Mouse (Mus musculus): ENCODE data around the gene Dhx8. TPM values are rescaled to one million over a fixed set of nuclear protein-coding genes. Genes with fewer than 3 reads are reported as not detected.

Dhx8 gene
- polyA plus RNA-seq, 1 experiment from 2014 or later, result 52.0 TPM

- Histone ChIP-seq H3K9ac (ENCODE audit: low read length) (no peak overlapping the region), H3K27ac (replicated peaks; ENCODE audit: low read depth, low read length) (no peak overlapping the region)
These were observed 12.7 kb upstream of the Dhx8 start for GRCm38 (mm10) chr11:101719986-101720520.

GRCm38 (mm10) chr11:101725043-101725442 is 7.7 kb upstream of the Dhx8 start:
- Histone ChIP-seq H3K9me3 (ENCODE audit: control insufficient read depth, low read length) (no peaks in the 10 kb centered on the region), H3K27me3 (ENCODE audit: control insufficient read depth, insufficient read depth, low read length) (no peaks in the 10 kb centered on the region), H3K36me3 (ENCODE audit: control insufficient read depth, insufficient read depth, low read length) (no peaks in the 10 kb centered on the region), H3K27ac (replicated peaks; ENCODE audit: low read depth, low read length) (no peak overlapping the region), H3K4me3 (ENCODE audit: low read depth, low read length) (no peak overlapping the region), H3K4me1 (ENCODE audit: control insufficient read depth, insufficient read depth, low read length) (no peaks in the 10 kb centered on the region), H3K4me2 (ENCODE audit: low read depth, severe bottlenecking) (no peak overlapping the region), H3K9ac (ENCODE audit: low read length) (no peak overlapping the region)
- ATAC-seq (ENCODE audit: insufficient number of reproducible peaks, low FRiP score, low TSS enrichment, low read depth), result no peak
- DNase-seq (ENCODE audit: low spot score), result no peak
- WGBS, result 86% methylated on average over 8 of the region's 8 CpGs

More at GRCm38 (mm10) chr11:101719986-101720520, 12.7 kb upstream of the Dhx8 start:
- Histone ChIP-seq H3K9me3 (ENCODE audit: control insufficient read depth, low read length) (no peaks in the 10 kb centered on the region), H3K36me3 (ENCODE audit: control insufficient read depth, insufficient read depth, low read length) (no peaks in the 10 kb centered on the region), H3K4me3 (ENCODE audit: low read depth, low read length) (no peak overlapping the region), H3K27me3 (ENCODE audit: control insufficient read depth, insufficient read depth, low read length) (no peaks in the 10 kb centered on the region), H3K4me2 (ENCODE audit: low read depth, severe bottlenecking) (no peak overlapping the region), H3K4me1 (ENCODE audit: control insufficient read depth, insufficient read depth, low read length) (no peaks in the 10 kb centered on the region)
- ATAC-seq (ENCODE audit: insufficient number of reproducible peaks, low FRiP score, low TSS enrichment, low read depth) (no peak), DNase-seq (ENCODE audit: low spot score) (no peak)
- WGBS, result 87% methylated on average over 21 of the region's 21 CpGs

- Histone ChIP-seq H3K9me3 (ENCODE audit: control insufficient read depth, low read length) (no peaks in the 10 kb centered on the region), H3K27me3 (ENCODE audit: control insufficient read depth, insufficient read depth, low read length) (no peaks in the 10 kb centered on the region), H3K27ac (replicated peaks; ENCODE audit: low read depth, low read length) (no peak overlapping the region), H3K4me3 (ENCODE audit: low read depth, low read length) (no peak overlapping the region), H3K36me3 (ENCODE audit: control insufficient read depth, insufficient read depth, low read length) (no peaks in the 10 kb centered on the region), H3K4me1 (ENCODE audit: control insufficient read depth, insufficient read depth, low read length) (no peaks in the 10 kb centered on the region), H3K4me2 (ENCODE audit: low read depth, severe bottlenecking) (no peak overlapping the region), H3K9ac (ENCODE audit: low read length) (no peak overlapping the region)
- DNase-seq (ENCODE audit: low spot score) (no peak), ATAC-seq (ENCODE audit: insufficient number of reproducible peaks, low FRiP score, low TSS enrichment, low read depth) (no peak)
- WGBS, result 10% methylated on average over 2 of the region's 2 CpGs
These were observed 6.0 kb upstream of the Dhx8 start for GRCm38 (mm10) chr11:101726765-101727164.

GRCm38 (mm10) chr11:101729308-101729707 is 3.4 kb upstream of the Dhx8 start:
- DNase-seq (ENCODE audit: low spot score) (no peak), ATAC-seq (ENCODE audit: insufficient number of reproducible peaks, low FRiP score, low TSS enrichment, low read depth) (no peak)
- H3K4me2 ChIP-seq (ENCODE audit: low read depth, severe bottlenecking), result no peak overlapping the region
- H3K4me3 ChIP-seq (ENCODE audit: low read depth, low read length), result no peak overlapping the region
- 36% methylated on average over 3 of the region's 3 CpGs for WGBS
- no peak overlapping the region for H3K9ac ChIP-seq (ENCODE audit: low read length)
- no peaks in the 10 kb centered on the region for H3K36me3 ChIP-seq (ENCODE audit: control insufficient read depth, insufficient read depth, low read length)
- no peak overlapping the region for H3K27ac ChIP-seq (replicated peaks; ENCODE audit: low read depth, low read length)
- H3K4me1 ChIP-seq (ENCODE audit: control insufficient read depth, insufficient read depth, low read length), result peaks cover 3% of the 10 kb centered on the region; the same call in 1 of the 2 replicates
- no peaks in the 10 kb centered on the region for H3K9me3 ChIP-seq (ENCODE audit: control insufficient read depth, low read length)
- no peaks in the 10 kb centered on the region for H3K27me3 ChIP-seq (ENCODE audit: control insufficient read depth, insufficient read depth, low read length)

GRCm38 (mm10) chr11:101733596-101733995 is 877 bp downstream of the Dhx8 start:
- Histone ChIP-seq H3K9me3 (ENCODE audit: control insufficient read depth, low read length) (no peaks in the 10 kb centered on the region), H3K27me3 (ENCODE audit: control insufficient read depth, insufficient read depth, low read length) (no peaks in the 10 kb centered on the region), H3K36me3 (ENCODE audit: control insufficient read depth, insufficient read depth, low read length) (peaks cover 2% of the 10 kb centered on the region; the same call in 1 of the 2 replicates), H3K4me3 (ENCODE audit: low read depth, low read length) (peak overlapping the region; percentile 87), H3K9ac (ENCODE audit: low read length) (peak overlapping the region; percentile 79), H3K4me1 (ENCODE audit: control insufficient read depth, insufficient read depth, low read length) (peaks cover 3% of the 10 kb centered on the region; the same call in 1 of the 2 replicates), H3K27ac (replicated peaks; ENCODE audit: low read depth, low read length) (no peak overlapping the region), H3K4me2 (ENCODE audit: low read depth, severe bottlenecking) (peak overlapping the region; percentile 81)
- WGBS, result 33% methylated on average over 9 of the region's 9 CpGs
- no peak for DNase-seq (ENCODE audit: low spot score)
- no peak for ATAC-seq (ENCODE audit: insufficient number of reproducible peaks, low FRiP score, low TSS enrichment, low read depth)

GRCm38 (mm10) chr11:101756616-101757015 is 23.9 kb downstream of the Dhx8 start:
- H3K36me3 ChIP-seq (ENCODE audit: control insufficient read depth, insufficient read depth, low read length), result peaks cover 44% of the 10 kb centered on the region
- no peak for ATAC-seq (ENCODE audit: insufficient number of reproducible peaks, low FRiP score, low TSS enrichment, low read depth)

GRCm38 (mm10) chr11:101757366-101757765 is 24.6 kb downstream of the Dhx8 start:
- ATAC-seq (ENCODE audit: insufficient number of reproducible peaks, low FRiP score, low TSS enrichment, low read depth), result no peak
- no peak overlapping the region for H3K27ac ChIP-seq (replicated peaks; ENCODE audit: low read depth, low read length)
- H3K9me3 ChIP-seq (ENCODE audit: control insufficient read depth, low read length), result no peaks in the 10 kb centered on the region
- H3K27me3 ChIP-seq (ENCODE audit: control insufficient read depth, insufficient read depth, low read length), result no peaks in the 10 kb centered on the region
- H3K4me2 ChIP-seq (ENCODE audit: low read depth, severe bottlenecking), result no peak overlapping the region
- DNase-seq (ENCODE audit: low spot score), result no peak
- H3K9ac ChIP-seq (ENCODE audit: low read length), result no peak overlapping the region
- peaks cover 40% of the 10 kb centered on the region for H3K36me3 ChIP-seq (ENCODE audit: control insufficient read depth, insufficient read depth, low read length)
- WGBS, result 91% methylated on average over 8 of the region's 8 CpGs
- no peak overlapping the region for H3K4me3 ChIP-seq (ENCODE audit: low read depth, low read length)
- H3K4me1 ChIP-seq (ENCODE audit: control insufficient read depth, insufficient read depth, low read length), result no peaks in the 10 kb centered on the region

More at GRCm38 (mm10) chr11:101756616-101757015, 23.9 kb downstream of the Dhx8 start:
- Histone ChIP-seq H3K27ac (replicated peaks; ENCODE audit: low read depth, low read length) (no peak overlapping the region), H3K4me2 (ENCODE audit: low read depth, severe bottlenecking) (no peak overlapping the region), H3K4me1 (ENCODE audit: control insufficient read depth, insufficient read depth, low read length) (no peaks in the 10 kb centered on the region), H3K9ac (ENCODE audit: low read length) (no peak overlapping the region), H3K9me3 (ENCODE audit: control insufficient read depth, low read length) (no peaks in the 10 kb centered on the region), H3K4me3 (ENCODE audit: low read depth, low read length) (no peak overlapping the region), H3K27me3 (ENCODE audit: control insufficient read depth, insufficient read depth, low read length) (no peaks in the 10 kb centered on the region)
- no peak for DNase-seq (ENCODE audit: low spot score)
- 95% methylated on average over 8 of the region's 8 CpGs for WGBS

- no peaks in the 10 kb centered on the region for H3K27me3 ChIP-seq (ENCODE audit: control insufficient read depth, insufficient read depth, low read length)
- no peak overlapping the region for H3K9ac ChIP-seq (ENCODE audit: low read length)
- H3K4me1 ChIP-seq (ENCODE audit: control insufficient read depth, insufficient read depth, low read length), result no peaks in the 10 kb centered on the region
- H3K4me2 ChIP-seq (ENCODE audit: low read depth, severe bottlenecking), result no peak overlapping the region
- H3K27ac ChIP-seq (replicated peaks; ENCODE audit: low read depth, low read length), result no peak overlapping the region
- WGBS, result 87% methylated on average over 5 of the region's 5 CpGs
- no peaks in the 10 kb centered on the region for H3K9me3 ChIP-seq (ENCODE audit: control insufficient read depth, low read length)
- ATAC-seq (ENCODE audit: insufficient number of reproducible peaks, low FRiP score, low TSS enrichment, low read depth) (no peak), DNase-seq (ENCODE audit: low spot score) (no peak)
- no peak overlapping the region for H3K4me3 ChIP-seq (ENCODE audit: low read depth, low read length)
- H3K36me3 ChIP-seq (ENCODE audit: control insufficient read depth, insufficient read depth, low read length), result peaks cover 39% of the 10 kb centered on the region
These were observed 25.7 kb downstream of the Dhx8 start for GRCm38 (mm10) chr11:101758431-101758830.

- DNase-seq (ENCODE audit: low spot score) (no peak), ATAC-seq (ENCODE audit: insufficient number of reproducible peaks, low FRiP score, low TSS enrichment, low read depth) (no peak)
- over 99% methylated on average over 3 of the region's 3 CpGs for WGBS
These were observed 26.8 kb downstream of the Dhx8 start for GRCm38 (mm10) chr11:101759530-101759929.

More at GRCm38 (mm10) chr11:101759530-101759929, 26.8 kb downstream of the Dhx8 start:
- Histone ChIP-seq H3K27ac (replicated peaks; ENCODE audit: low read depth, low read length) (no peak overlapping the region), H3K9me3 (ENCODE audit: control insufficient read depth, low read length) (no peaks in the 10 kb centered on the region), H3K36me3 (ENCODE audit: control insufficient read depth, insufficient read depth, low read length) (peaks cover 42% of the 10 kb centered on the region), H3K4me3 (ENCODE audit: low read depth, low read length) (no peak overlapping the region), H3K4me2 (ENCODE audit: low read depth, severe bottlenecking) (no peak overlapping the region), H3K4me1 (ENCODE audit: control insufficient read depth, insufficient read depth, low read length) (no peaks in the 10 kb centered on the region), H3K9ac (ENCODE audit: low read length) (no peak overlapping the region), H3K27me3 (ENCODE audit: control insufficient read depth, insufficient read depth, low read length) (no peaks in the 10 kb centered on the region)

Measured in limb, embryonic 11.5 days (tissue).